Mouse (Mus musculus) spleen, adult 2 months (tissue): ENCODE data around the gene Tbc1d21. TPM values are rescaled to one million over a fixed set of nuclear protein-coding genes. Genes with fewer than 3 reads are reported as not detected.

Experiments
- DNase-seq, 2 experiments: peaks; one replicate each; pipeline versions ENCODE4 v3.0.0 to v3.0.0-alpha.2; 2012 to 2021; ENCODE audit warnings: low spot score in 2 of 2, low read depth in 1 of 2
- H3K27ac ChIP-seq: fragments of 200-500 bp; 2 replicates; pipeline ENCODE4 v1.5.1; 2012; ENCODE audit warnings: low read length, inconsistent platforms; ENCODE audit not compliant: insufficient read depth
- H3K27me3 ChIP-seq: fragments of 200-500 bp; 2 replicates; pipeline ENCODE4 v1.6.1; 2012; ENCODE audit warnings: mild to moderate bottlenecking, moderate library complexity, low read length, inconsistent platforms; ENCODE audit not compliant: control insufficient read depth, insufficient read depth
- H3K36me3 ChIP-seq: fragments of 200-500 bp; 2 replicates; pipeline ENCODE4 v1.6.1; 2012; ENCODE audit warnings: mild to moderate bottlenecking, low read length, inconsistent platforms; ENCODE audit not compliant: control insufficient read depth, insufficient read depth
- H3K4me1 ChIP-seq: fragments of 200-500 bp; 2 replicates; pipeline ENCODE4 v1.6.1; 2011; ENCODE audit warnings: inconsistent platforms; ENCODE audit not compliant: control insufficient read depth, insufficient read depth, insufficient read length
- H3K4me3 ChIP-seq: fragments of 200-500 bp; 2 replicates; pipeline ENCODE4 v1.5.1; 2011; ENCODE audit warnings: mild to moderate bottlenecking, inconsistent platforms; ENCODE audit not compliant: insufficient read depth, insufficient read length; ENCODE audit errors: extremely low read depth
- CTCF ChIP-seq: fragments of 200-500 bp; IDR thresholded peaks from 2 replicates; pipeline ENCODE4 v1.5.1; 2011; ENCODE audit warnings: mild to moderate bottlenecking, inconsistent platforms; ENCODE audit not compliant: insufficient read depth, insufficient read length, insufficient replicate concordance; ENCODE audit errors: extremely low read depth
- POLR2A ChIP-seq: fragments of 200-500 bp; IDR thresholded peaks from 2 replicates; pipeline ENCODE4 v1.6.1; 2011; ENCODE audit warnings: low read depth, low read length, inconsistent platforms
- WGBS: fragments of 180-500 bp; shearing (Covaris S2); methylation state at CpG from one replicate; pipeline ENCODE4 v1.1.7; 2018; 5-methylcytosine and 5-hydroxymethylcytosine counted together
- polyA plus RNA-seq: library from polyadenylated mRNA; depleted of rRNA; stranded (reverse); fragments of >200 nt; gene quantifications from 2 replicates; pipeline ENCODE4 v1.2.3, GENCODE M21; 2012

The Tbc1d21 gene
- polyA plus RNA-seq, 1 experiment, result not detected

DNA sequence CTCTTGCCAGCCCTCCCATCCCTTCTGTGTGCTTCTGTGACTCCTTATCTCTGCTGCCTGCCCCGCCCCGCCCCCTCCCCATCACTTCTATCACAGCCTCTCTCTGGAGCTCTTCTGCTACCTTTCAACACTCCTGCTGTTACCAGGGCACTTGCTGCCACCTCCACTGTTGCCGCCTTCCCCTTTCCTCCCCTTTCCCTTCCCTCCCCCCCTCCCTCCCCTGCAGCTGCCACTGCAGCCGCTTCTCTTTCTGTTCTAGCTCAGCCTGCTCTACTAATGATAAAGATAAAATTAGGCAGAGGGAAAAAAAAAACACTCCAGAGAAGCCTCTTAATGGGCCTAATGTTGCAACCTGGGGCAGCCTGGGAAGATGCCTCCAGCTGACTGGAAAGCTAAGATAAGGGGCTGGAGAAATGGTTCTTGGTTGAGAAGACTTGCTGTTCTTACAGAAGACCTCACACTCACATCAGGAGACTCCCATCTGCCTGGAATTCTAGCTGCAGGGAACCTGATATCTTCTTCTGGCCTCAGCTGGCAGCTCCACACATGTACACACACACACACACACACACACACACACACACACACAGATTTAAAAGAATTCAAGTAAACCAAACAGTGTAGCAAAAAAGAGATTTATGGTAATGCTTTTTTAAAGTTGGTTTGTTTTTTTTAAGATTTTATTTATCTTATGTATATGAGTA lies 43.6 kb downstream of the Tbc1d21 start:
- Histone ChIP-seq H3K4me1 (no peaks in the 10 kb centered on the region), H3K27ac (no peak overlapping the region), H3K36me3 (no peaks in the 10 kb centered on the region), H3K27me3 (no peaks in the 10 kb centered on the region), H3K4me3 (no peak overlapping the region)
- DNase-seq, result no peak
- TF ChIP-seq CTCF (no peak), POLR2A (no peak)
- 24% methylated on average over 4 of the region's 4 CpGs for WGBS

DNA sequence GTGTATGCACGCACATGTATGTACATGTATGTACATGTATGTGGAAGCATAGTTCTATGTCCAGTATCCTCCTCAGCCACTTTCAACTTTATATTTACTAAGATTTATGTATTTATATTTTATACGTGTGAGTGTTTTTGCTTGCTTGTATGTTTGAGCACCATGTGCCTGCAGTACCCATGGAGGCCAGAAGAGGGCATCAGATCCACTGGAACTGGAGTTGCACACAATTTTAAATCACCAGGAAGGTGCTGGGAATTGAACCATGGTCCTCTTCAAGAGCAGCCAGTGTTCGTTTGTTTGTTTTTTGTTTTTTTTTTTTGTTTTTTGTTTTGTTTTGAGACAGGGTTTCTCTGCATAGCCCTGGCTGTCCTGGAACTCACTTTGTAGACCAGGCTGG lies 48.6 kb downstream of the Tbc1d21 start:
- no peaks in the 10 kb centered on the region for H3K4me1 ChIP-seq
- DNase-seq, result no peak
- no peaks in the 10 kb centered on the region for H3K27me3 ChIP-seq
- H3K27ac ChIP-seq, result no peak overlapping the region
- no peaks in the 10 kb centered on the region for H3K36me3 ChIP-seq
- H3K4me3 ChIP-seq, result no peak overlapping the region
- TF ChIP-seq CTCF, result no peak
- no peak for TF ChIP-seq POLR2A
- WGBS, result 93% methylated on average over 3 of the region's 3 CpGs

DNA sequence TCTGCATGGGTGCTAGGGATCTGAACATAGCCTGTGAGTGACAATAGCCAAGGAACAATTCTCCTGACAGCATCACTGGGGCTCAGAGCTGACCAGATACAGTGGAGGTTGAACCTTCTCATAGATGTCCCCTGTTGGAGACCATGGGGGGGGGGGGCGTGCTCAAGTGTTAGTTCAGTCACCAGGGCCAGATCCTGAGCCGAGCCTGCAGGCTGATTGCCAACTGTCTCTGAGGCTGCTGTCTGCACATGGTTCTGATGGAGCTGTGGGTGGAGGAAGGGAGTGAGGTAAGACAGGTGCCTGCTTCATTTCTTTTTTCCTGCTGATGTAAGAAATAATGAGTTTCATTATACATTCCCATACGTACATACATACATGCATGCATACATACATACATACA lies 51.9 kb downstream of the Tbc1d21 start:
- WGBS, result 95% methylated on average over 3 of the region's 3 CpGs
- no peaks in the 10 kb centered on the region; the same call in 1 of the 2 replicates for H3K27me3 ChIP-seq
- no peak for DNase-seq
- TF ChIP-seq CTCF (no peak), POLR2A (no peak)
- no peaks in the 10 kb centered on the region for H3K4me1 ChIP-seq
- no peak overlapping the region for H3K27ac ChIP-seq
- H3K36me3 ChIP-seq, result no peaks in the 10 kb centered on the region
- no peak overlapping the region for H3K4me3 ChIP-seq

DNA sequence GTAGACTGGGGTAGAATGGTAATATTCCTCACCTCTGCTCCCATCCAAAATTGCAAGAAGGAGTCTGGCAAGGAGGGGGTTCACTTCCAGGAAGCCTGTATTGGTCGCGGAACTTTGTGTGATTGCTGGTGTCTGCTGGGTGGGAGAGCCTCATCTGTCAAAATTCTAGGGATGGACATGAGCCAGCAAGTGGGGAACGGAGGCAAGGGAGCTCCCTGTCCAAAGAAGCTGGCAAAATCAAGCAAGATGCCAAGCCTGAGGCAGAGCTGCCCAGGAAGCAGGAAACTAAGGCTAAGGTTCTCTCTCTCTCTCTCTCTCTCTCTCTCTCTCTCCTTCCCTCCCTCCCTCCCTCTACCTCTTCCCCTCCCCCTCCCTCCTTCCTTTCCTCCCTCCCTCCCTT lies 52.9 kb downstream of the Tbc1d21 start:
- Histone ChIP-seq H3K27ac (no peak overlapping the region), H3K4me3 (no peak overlapping the region), H3K27me3 (peaks cover 5% of the 10 kb centered on the region), H3K4me1 (no peaks in the 10 kb centered on the region; the same call in 1 of the 2 replicates), H3K36me3 (no peaks in the 10 kb centered on the region)
- TF ChIP-seq POLR2A (no peak), CTCF (no peak)
- DNase-seq, result no peak
- 66% methylated on average over 3 of the region's 3 CpGs for WGBS

DNA sequence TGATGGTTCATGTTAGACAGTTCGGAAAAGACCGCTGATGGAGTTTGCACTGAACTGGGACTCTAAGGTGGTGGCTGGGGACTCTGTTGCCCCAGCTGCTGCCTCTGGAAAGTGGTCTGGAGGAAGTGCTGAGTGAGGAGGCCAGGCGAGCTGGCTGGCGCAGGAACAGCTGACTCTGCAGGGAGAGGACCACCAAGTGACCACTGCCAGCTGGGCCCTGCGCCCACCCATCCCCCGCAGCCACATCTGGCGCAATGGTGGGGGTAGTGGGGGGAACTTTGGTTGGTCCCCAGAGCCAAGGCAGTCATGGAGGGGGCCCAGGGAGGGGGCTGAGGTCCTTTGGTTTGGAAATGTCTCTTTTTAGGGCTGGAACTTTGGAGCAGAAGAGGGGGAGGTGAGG lies 53.5 kb downstream of the Tbc1d21 start:
- no peak for TF ChIP-seq CTCF
- no peak for TF ChIP-seq POLR2A
- no peak for DNase-seq
- Histone ChIP-seq H3K27ac (no peak overlapping the region), H3K4me3 (no peak overlapping the region), H3K27me3 (peaks cover 9% of the 10 kb centered on the region), H3K4me1 (no peaks in the 10 kb centered on the region; the same call in 1 of the 2 replicates), H3K36me3 (no peaks in the 10 kb centered on the region)
- 72% methylated on average over 7 of the region's 7 CpGs for WGBS

DNA sequence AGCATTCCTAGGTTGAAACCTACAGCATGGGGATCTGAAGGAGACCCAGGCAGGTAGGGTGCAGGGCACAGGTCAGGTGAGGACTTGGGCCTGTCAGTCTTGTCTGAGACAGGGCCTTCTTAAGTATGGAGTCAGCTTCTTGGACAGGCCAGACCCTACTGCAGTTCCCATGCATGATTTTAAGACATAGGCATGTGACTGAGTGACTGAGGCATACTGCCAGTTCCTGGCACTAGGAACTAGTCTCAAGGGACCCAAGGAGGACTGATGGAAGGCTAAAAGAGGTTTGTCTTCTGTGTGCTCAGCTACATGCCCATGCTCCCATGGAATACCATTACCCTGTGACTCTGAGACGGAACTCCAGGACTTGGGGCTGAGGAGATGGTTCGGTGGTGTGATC lies 54.4 kb downstream of the Tbc1d21 start:
- Histone ChIP-seq H3K36me3 (no peaks in the 10 kb centered on the region), H3K27me3 (peaks cover 9% of the 10 kb centered on the region), H3K4me3 (no peak overlapping the region), H3K4me1 (no peaks in the 10 kb centered on the region; the same call in 1 of the 2 replicates), H3K27ac (no peak overlapping the region)
- DNase-seq, result no peak
- no peak for TF ChIP-seq CTCF
- no peak for TF ChIP-seq POLR2A
- WGBS, result 76% methylated on average over 2 of the region's 2 CpGs

DNA sequence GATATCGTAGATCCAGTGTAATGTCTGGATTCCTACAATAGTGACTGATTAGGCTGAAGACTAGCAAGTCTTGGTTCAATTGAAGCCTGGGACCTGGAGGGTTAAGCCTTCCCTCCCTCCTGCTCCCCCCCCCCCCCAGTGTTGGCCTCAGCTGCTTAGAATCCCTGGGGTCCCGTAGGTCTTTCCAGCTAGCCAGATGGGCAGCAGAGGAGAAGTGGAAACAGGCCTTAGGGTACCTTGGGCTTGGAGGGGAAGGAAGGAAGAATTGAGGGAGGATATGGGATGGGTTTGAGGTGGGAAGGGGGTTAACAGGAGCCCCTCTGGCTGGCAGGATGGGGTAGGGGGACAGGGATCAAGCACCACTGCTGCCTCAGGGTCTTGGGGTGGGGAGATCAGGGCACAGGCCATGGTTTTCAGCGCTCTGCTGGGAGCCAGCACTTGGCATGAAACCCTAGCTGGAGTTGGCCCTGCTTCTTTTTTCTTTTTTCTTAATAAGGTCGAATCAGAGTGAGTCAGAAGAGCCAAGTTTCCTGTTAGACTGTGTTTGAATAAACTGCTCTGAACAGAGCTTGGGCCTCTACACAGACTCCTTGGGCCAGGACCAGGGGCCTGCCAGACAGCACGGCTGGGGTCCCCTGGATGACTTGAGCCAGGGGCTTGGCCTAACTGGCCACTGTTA lies 55.4 kb downstream of the Tbc1d21 start:
- Histone ChIP-seq H3K4me1 (no peaks in the 10 kb centered on the region; the same call in 1 of the 2 replicates), H3K4me3 (no peak overlapping the region), H3K27ac (no peak overlapping the region; the same call in 1 of the 2 replicates), H3K27me3 (peaks cover 9% of the 10 kb centered on the region), H3K36me3 (no peaks in the 10 kb centered on the region)
- no peak for DNase-seq
- 62% methylated on average over 5 of the region's 5 CpGs for WGBS
- TF ChIP-seq CTCF (no peak), POLR2A (no peak)
